Mouse (Mus musculus) spleen, adult 2 months (tissue): ENCODE results near the gene Tbc1d24. TPM values are rescaled to one million over a fixed set of nuclear protein-coding genes. Genes with fewer than 3 reads are reported as not detected.

Source experiments
- DNase-seq, 2 experiments: peaks; one replicate each; pipeline versions ENCODE4 v3.0.0 to v3.0.0-alpha.2; 2012 to 2021; ENCODE audit warnings: low spot score in 2 of 2, low read depth in 1 of 2
- H3K27ac ChIP-seq: fragments of 200-500 bp; 2 replicates; pipeline ENCODE4 v1.5.1; 2012; ENCODE audit warnings: low read length, inconsistent platforms; ENCODE audit not compliant: insufficient read depth
- H3K27me3 ChIP-seq: fragments of 200-500 bp; 2 replicates; pipeline ENCODE4 v1.6.1; 2012; ENCODE audit warnings: mild to moderate bottlenecking, moderate library complexity, low read length, inconsistent platforms; ENCODE audit not compliant: control insufficient read depth, insufficient read depth
- H3K36me3 ChIP-seq: fragments of 200-500 bp; 2 replicates; pipeline ENCODE4 v1.6.1; 2012; ENCODE audit warnings: mild to moderate bottlenecking, low read length, inconsistent platforms; ENCODE audit not compliant: control insufficient read depth, insufficient read depth
- H3K4me1 ChIP-seq: fragments of 200-500 bp; 2 replicates; pipeline ENCODE4 v1.6.1; 2011; ENCODE audit warnings: inconsistent platforms; ENCODE audit not compliant: control insufficient read depth, insufficient read depth, insufficient read length
- H3K4me3 ChIP-seq: fragments of 200-500 bp; 2 replicates; pipeline ENCODE4 v1.5.1; 2011; ENCODE audit warnings: mild to moderate bottlenecking, inconsistent platforms; ENCODE audit not compliant: insufficient read depth, insufficient read length; ENCODE audit errors: extremely low read depth
- CTCF ChIP-seq: fragments of 200-500 bp; IDR thresholded peaks from 2 replicates; pipeline ENCODE4 v1.5.1; 2011; ENCODE audit warnings: mild to moderate bottlenecking, inconsistent platforms; ENCODE audit not compliant: insufficient read depth, insufficient read length, insufficient replicate concordance; ENCODE audit errors: extremely low read depth
- POLR2A ChIP-seq: fragments of 200-500 bp; IDR thresholded peaks from 2 replicates; pipeline ENCODE4 v1.6.1; 2011; ENCODE audit warnings: low read depth, low read length, inconsistent platforms
- WGBS: fragments of 180-500 bp; shearing (Covaris S2); methylation state at CpG from one replicate; pipeline ENCODE4 v1.1.7; 2018; 5-methylcytosine and 5-hydroxymethylcytosine counted together
- polyA plus RNA-seq: library from polyadenylated mRNA; depleted of rRNA; stranded (reverse); fragments of >200 nt; gene quantifications from 2 replicates; pipeline ENCODE4 v1.2.3, GENCODE M21; 2012

Tbc1d24 gene
- polyA plus RNA-seq, 1 experiment = 5.9 TPM

- 9% methylated on average over 59 of the region's 62 CpGs for WGBS
- Histone ChIP-seq H3K4me3 (peak overlapping the region; percentile 60; the same call in 1 of the 2 replicates), H3K27ac (no peak overlapping the region), H3K4me1 (peaks cover 21% of the 10 kb centered on the region), H3K27me3 (peaks cover 21% of the 10 kb centered on the region), H3K36me3 (no peaks in the 10 kb centered on the region)
- TF ChIP-seq CTCF (no peak), POLR2A (no peak)
- DNase-seq = peak in 1 of 2 experiments; percentile 22
These were observed 1.3 kb upstream of the Tbc1d24 start for GRCm38 (mm10) chr17:24206451-24207351.

GRCm38 (mm10) chr17:24205908-24206361 is 573 bp upstream of the Tbc1d24 start:
- H3K4me3 ChIP-seq = peak overlapping the region; percentile 60; the same call in 1 of the 2 replicates
- H3K4me1 ChIP-seq = peaks cover 21% of the 10 kb centered on the region
- TF ChIP-seq POLR2A (no peak), CTCF (no peak)
- H3K27ac ChIP-seq = no peak overlapping the region
- peaks cover 19% of the 10 kb centered on the region for H3K27me3 ChIP-seq
- DNase-seq = no peak
- WGBS = 7% methylated on average over 15 of the region's 15 CpGs
- no peaks in the 10 kb centered on the region for H3K36me3 ChIP-seq

DNA sequence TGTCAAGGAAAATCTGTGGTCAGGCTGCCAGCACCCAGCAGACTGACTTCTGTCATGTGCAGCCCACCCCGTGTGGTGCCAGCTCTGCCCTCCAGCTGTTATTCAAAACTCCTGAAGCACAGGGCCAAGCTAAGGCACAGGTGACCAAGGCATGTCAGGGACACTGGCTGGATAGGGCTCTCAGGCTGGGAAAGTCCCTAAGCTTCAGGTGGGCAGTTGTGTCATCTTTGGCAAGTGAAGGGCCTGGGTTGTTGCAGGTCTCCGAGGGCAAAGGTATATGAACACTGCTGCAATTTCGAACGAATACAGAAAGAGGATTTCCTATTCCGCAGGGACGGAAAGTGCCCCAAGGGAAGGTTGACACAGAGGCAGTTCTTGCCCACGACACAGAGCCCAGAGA is 516 bp downstream of the Tbc1d24 start:
- no peaks in the 10 kb centered on the region for H3K36me3 ChIP-seq
- peaks cover 21% of the 10 kb centered on the region for H3K4me1 ChIP-seq
- H3K4me3 ChIP-seq = peak overlapping the region; percentile 60; the same call in 1 of the 2 replicates
- H3K27ac ChIP-seq = no peak overlapping the region
- TF ChIP-seq POLR2A (no peak), CTCF (no peak)
- DNase-seq = no peak
- 6% methylated on average over 7 of the region's 7 CpGs for WGBS
- peaks cover 19% of the 10 kb centered on the region for H3K27me3 ChIP-seq

GRCm38 (mm10) chr17:24203611-24204534 is 1.5 kb downstream of the Tbc1d24 start:
- WGBS = 91% methylated on average over 3 of the region's 3 CpGs
- Histone ChIP-seq H3K27me3 (peaks cover 12% of the 10 kb centered on the region), H3K27ac (no peak overlapping the region), H3K4me1 (peaks cover 19% of the 10 kb centered on the region), H3K4me3 (no peak overlapping the region), H3K36me3 (no peaks in the 10 kb centered on the region)
- no peak for DNase-seq
- no peak for TF ChIP-seq CTCF
- TF ChIP-seq POLR2A = no peak

DNA sequence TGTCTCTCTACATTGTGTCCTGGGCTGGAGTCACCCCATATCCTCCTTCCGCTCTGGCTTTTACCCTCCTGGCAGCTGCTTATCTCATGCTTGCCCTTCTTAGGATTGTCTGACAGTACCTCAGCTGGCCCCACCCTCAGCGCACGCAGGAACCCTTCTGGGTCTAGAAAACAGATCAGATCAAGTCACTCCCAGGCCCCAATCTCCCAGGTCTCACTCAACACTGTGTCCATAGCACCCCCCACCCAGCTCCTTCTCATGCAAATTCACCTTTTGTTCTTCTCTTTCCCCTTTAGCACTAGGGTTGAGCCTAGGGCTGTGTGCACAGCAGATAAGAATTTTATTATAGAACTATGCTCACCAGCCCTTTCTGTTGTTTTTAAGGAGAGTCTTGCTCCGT is 2.3 kb downstream of the Tbc1d24 start:
- DNase-seq = no peak
- WGBS = 87% methylated on average over 4 of the region's 4 CpGs
- TF ChIP-seq CTCF = no peak
- no peak for TF ChIP-seq POLR2A
- Histone ChIP-seq H3K27ac (no peak overlapping the region), H3K4me1 (peaks cover 15% of the 10 kb centered on the region), H3K27me3 (peaks cover 10% of the 10 kb centered on the region), H3K36me3 (no peaks in the 10 kb centered on the region), H3K4me3 (no peak overlapping the region)

GRCm38 (mm10) chr17:24201092-24201491 is 4.3 kb downstream of the Tbc1d24 start:
- Histone ChIP-seq H3K27me3 (no peaks in the 10 kb centered on the region), H3K4me1 (peaks cover 6% of the 10 kb centered on the region; the same call in 1 of the 2 replicates), H3K27ac (no peak overlapping the region), H3K36me3 (no peaks in the 10 kb centered on the region), H3K4me3 (no peak overlapping the region)
- DNase-seq = no peak
- 82% methylated on average over 4 of the region's 4 CpGs for WGBS
- TF ChIP-seq CTCF (no peak), POLR2A (no peak)
